7 mouse cellular contexts compared by ENCODE assay signal in the genomic region with DNA sequence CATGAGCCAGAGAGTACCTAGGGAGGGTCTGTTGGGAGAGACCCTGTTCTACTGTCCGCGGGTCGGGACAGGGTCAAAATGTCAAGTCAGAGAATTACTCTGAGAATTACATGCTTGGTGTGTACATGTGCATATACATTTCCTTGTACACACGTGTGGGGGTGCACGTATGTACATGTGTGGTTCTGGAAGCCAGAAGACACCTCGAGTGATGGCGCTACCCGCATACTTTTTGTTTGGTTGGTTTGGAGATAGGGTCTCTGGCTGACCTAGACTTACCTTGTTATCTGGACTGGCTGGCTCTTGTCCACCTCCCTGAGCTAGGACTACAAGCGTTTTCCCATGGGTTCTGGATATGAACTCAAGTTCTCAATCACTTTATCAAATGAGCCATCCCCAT. TPM values are rescaled to one million over a fixed set of nuclear protein-coding genes. Genes with fewer than 3 reads are reported as not detected.
DNase-seq lines count a peak whose midpoint lies in the region; ATAC-seq lines count a peak whose summit lies in the region.

No protein-coding gene starts in this region.

- no peak for DNase-seq in neural tube, embryonic 11.5 days (ENCODE audit: low spot score)
- DNase-seq in neural tube, embryonic 10.5 days (ENCODE audit: extremely low spot score, low spot score): no peak
- DNase-seq in liver, embryonic 11.5 days (ENCODE audit: low spot score): no peak
- DNase-seq in kidney, postnatal 25 days: no peak
- no peak for DNase-seq in urinary bladder, adult 2 months (ENCODE audit: low spot score)

- H3K9me3 ChIP-seq in neural tube, embryonic 11.5 days (ENCODE audit: control insufficient read depth, low read length): no peaks in the 10 kb centered on the region
- no peaks in the 10 kb centered on the region for H3K9me3 ChIP-seq in forebrain, embryonic 15.5 days
- H3K9me3 ChIP-seq in liver, embryonic 11.5 days (ENCODE audit: control insufficient read depth, low read length): no peaks in the 10 kb centered on the region
- no peaks in the 10 kb centered on the region for H3K9me3 ChIP-seq in stomach, embryonic 16.5 days (replicated peaks; ENCODE audit: control insufficient read depth, low read length)

- H3K9ac ChIP-seq in neural tube, embryonic 11.5 days (ENCODE audit: low read length): peak overlapping the region; percentile 56
- peak overlapping the region; percentile 74 for H3K9ac ChIP-seq in forebrain, embryonic 15.5 days (replicated peaks)
- H3K9ac ChIP-seq in liver, embryonic 11.5 days (ENCODE audit: low read depth, low read length): peak overlapping the region; percentile 70
- H3K9ac ChIP-seq in stomach, embryonic 16.5 days (ENCODE audit: low read length): peak overlapping the region; percentile 92

- H3K36me3 ChIP-seq in neural tube, embryonic 11.5 days (ENCODE audit: control insufficient read depth, insufficient read depth, low read length): no peaks in the 10 kb centered on the region
- no peaks in the 10 kb centered on the region for H3K36me3 ChIP-seq in forebrain, embryonic 15.5 days
- no peaks in the 10 kb centered on the region for H3K36me3 ChIP-seq in liver, embryonic 11.5 days (ENCODE audit: control insufficient read depth, insufficient read depth, low read length)
- H3K36me3 ChIP-seq in stomach, embryonic 16.5 days (ENCODE audit: control insufficient read depth, insufficient read depth, low read length): no peaks in the 10 kb centered on the region; the same call in 1 of the 2 replicates

- 84% methylated on average over 9 of the region's 9 CpGs for WGBS in neural tube, embryonic 11.5 days
- 75% methylated on average over 9 of the region's 9 CpGs for WGBS in forebrain, embryonic 15.5 days
- WGBS in liver, embryonic 11.5 days: 74% methylated on average over 9 of the region's 9 CpGs
- WGBS in stomach, embryonic 16.5 days: 74% methylated on average over 9 of the region's 9 CpGs

- peaks cover 4% of the 10 kb centered on the region for H3K4me1 ChIP-seq in neural tube, embryonic 11.5 days (ENCODE audit: control insufficient read depth, insufficient read depth, low read length)
- H3K4me1 ChIP-seq in forebrain, embryonic 15.5 days: peaks cover 16% of the 10 kb centered on the region
- H3K4me1 ChIP-seq in liver, embryonic 11.5 days (replicated peaks; ENCODE audit: control insufficient read depth, insufficient read depth, low read length): peaks cover 4% of the 10 kb centered on the region
- H3K4me1 ChIP-seq in stomach, embryonic 16.5 days (ENCODE audit: control insufficient read depth, insufficient read depth, low read length): peaks cover 8% of the 10 kb centered on the region; the same call in 1 of the 2 replicates

- H3K27me3 ChIP-seq in neural tube, embryonic 11.5 days (ENCODE audit: control insufficient read depth, insufficient read depth, low read length): no peaks in the 10 kb centered on the region
- H3K27me3 ChIP-seq in forebrain, embryonic 15.5 days: no peaks in the 10 kb centered on the region; the same call in 1 of the 2 replicates
- no peaks in the 10 kb centered on the region for H3K27me3 ChIP-seq in liver, embryonic 11.5 days (replicated peaks; ENCODE audit: control insufficient read depth, insufficient read depth, low read length)
- H3K27me3 ChIP-seq in stomach, embryonic 16.5 days (ENCODE audit: control insufficient read depth, insufficient read depth, low read length): no peaks in the 10 kb centered on the region

- no peak overlapping the region for H3K27ac ChIP-seq in neural tube, embryonic 11.5 days (ENCODE audit: low read depth, low read length)
- peak overlapping the region; percentile 89 for H3K27ac ChIP-seq in forebrain, embryonic 15.5 days (replicated peaks)
- H3K27ac ChIP-seq in liver, embryonic 11.5 days (ENCODE audit: low read depth, low read length): no peak overlapping the region
- no peak overlapping the region for H3K27ac ChIP-seq in stomach, embryonic 16.5 days (ENCODE audit: low read length)

- peak overlapping the region; percentile 82 for H3K4me3 ChIP-seq in neural tube, embryonic 11.5 days (ENCODE audit: low read depth, low read length)
- H3K4me3 ChIP-seq in forebrain, embryonic 15.5 days: peak overlapping the region; percentile 65
- H3K4me3 ChIP-seq in liver, embryonic 11.5 days (ENCODE audit: low read depth, low read length): peak overlapping the region; percentile 66
- peak overlapping the region; percentile 81 for H3K4me3 ChIP-seq in stomach, embryonic 16.5 days (replicated peaks; ENCODE audit: low read length)

- 0 out of 2 replicates have a peak, but pooled peaks have one; percentile 2 for ATAC-seq in neural tube, embryonic 11.5 days (ENCODE audit: insufficient read depth, low FRiP score, low TSS enrichment)
- peak; percentile 14; the same call in 1 of the 2 replicates for ATAC-seq in forebrain, embryonic 15.5 days (replicated peaks)
- ATAC-seq in liver, embryonic 11.5 days (replicated peaks; ENCODE audit: low FRiP score): peak; percentile 8; the same call in 1 of the 2 replicates
- ATAC-seq in stomach, embryonic 16.5 days (ENCODE audit: insufficient read depth, low FRiP score): no peak

- peak overlapping the region; percentile 99 for H3K4me2 ChIP-seq in neural tube, embryonic 11.5 days (ENCODE audit: low read depth)
- peak overlapping the region; percentile 98 for H3K4me2 ChIP-seq in forebrain, embryonic 15.5 days (replicated peaks)
- H3K4me2 ChIP-seq in liver, embryonic 11.5 days: peak overlapping the region; percentile 97
- peak overlapping the region; percentile 99 for H3K4me2 ChIP-seq in stomach, embryonic 16.5 days (ENCODE audit: low read depth, low read length)

RNA-seq across cellular contexts. Expression of a gene that starts 0.6 kb away (rescaled TPM):
- 9.7 and 11.5 TPM in 2 replicates for polyA plus RNA-seq in neural tube, embryonic 11.5 days (2014; fragmentation: Nextera tagmentation; extraction: Ambion mirVana)
- polyA plus RNA-seq in forebrain, embryonic 15.5 days (2015; fragmentation: Nextera tagmentation; extraction: Ambion mirVana): 14.7 and 15.2 TPM in 2 replicates
- 13.7 and 15.0 TPM in 2 replicates for polyA plus RNA-seq in liver, embryonic 11.5 days (2014; fragmentation: Nextera tagmentation; extraction: Ambion mirVana)
- 12.5 and 13.5 TPM in 2 replicates for polyA plus RNA-seq in stomach, embryonic 16.5 days (2015; fragmentation: Nextera tagmentation; extraction: Ambion mirVana)
- polyA plus RNA-seq in urinary bladder, adult 2 months (2012; rRNA removed): 21.6 and 23.2 TPM in 2 replicates

RNA-seq across cellular contexts. Expression of a gene that starts 39.8 kb away (rescaled TPM):
- polyA plus RNA-seq in neural tube, embryonic 11.5 days (2014; fragmentation: Nextera tagmentation; extraction: Ambion mirVana): 0.27 and 0.76 TPM in 2 replicates
- polyA plus RNA-seq in forebrain, embryonic 15.5 days (2015; fragmentation: Nextera tagmentation; extraction: Ambion mirVana): 0.19 and 0.22 TPM in 2 replicates
- polyA plus RNA-seq in liver, embryonic 11.5 days (2014; fragmentation: Nextera tagmentation; extraction: Ambion mirVana): 15.6 and 17.9 TPM in 2 replicates
- 10.2 and 11.0 TPM in 2 replicates for polyA plus RNA-seq in stomach, embryonic 16.5 days (2015; fragmentation: Nextera tagmentation; extraction: Ambion mirVana)
- polyA plus RNA-seq in urinary bladder, adult 2 months (2012; rRNA removed): 69.4 and 84.6 TPM in 2 replicates

RNA-seq across cellular contexts. Expression of a gene that starts 49.8 kb away (rescaled TPM):
- polyA plus RNA-seq in neural tube, embryonic 11.5 days (2014; fragmentation: Nextera tagmentation; extraction: Ambion mirVana): 355 and 357 TPM in 2 replicates
- polyA plus RNA-seq in forebrain, embryonic 15.5 days (2015; fragmentation: Nextera tagmentation; extraction: Ambion mirVana): 586 and 605 TPM in 2 replicates
- 170 and 177 TPM in 2 replicates for polyA plus RNA-seq in liver, embryonic 11.5 days (2014; fragmentation: Nextera tagmentation; extraction: Ambion mirVana)
- polyA plus RNA-seq in stomach, embryonic 16.5 days (2015; fragmentation: Nextera tagmentation; extraction: Ambion mirVana): 292 and 307 TPM in 2 replicates
- 215 and 252 TPM in 2 replicates for polyA plus RNA-seq in urinary bladder, adult 2 months (2012; rRNA removed)

RNA-seq across cellular contexts. Expression of a gene that starts 52.4 kb away (rescaled TPM):
- 11.5 and 11.8 TPM in 2 replicates for polyA plus RNA-seq in neural tube, embryonic 11.5 days (2014; fragmentation: Nextera tagmentation; extraction: Ambion mirVana)
- polyA plus RNA-seq in forebrain, embryonic 15.5 days (2015; fragmentation: Nextera tagmentation; extraction: Ambion mirVana): 15.7 and 17.9 TPM in 2 replicates
- polyA plus RNA-seq in liver, embryonic 11.5 days (2014; fragmentation: Nextera tagmentation; extraction: Ambion mirVana): 0.95 and 1.1 TPM in 2 replicates
- 0.74 and 1.5 TPM in 2 replicates for polyA plus RNA-seq in stomach, embryonic 16.5 days (2015; fragmentation: Nextera tagmentation; extraction: Ambion mirVana)
- polyA plus RNA-seq in urinary bladder, adult 2 months (2012; rRNA removed): 0.08 and 0.12 TPM in 2 replicates
